Mouse (Mus musculus): ENCODE data around the gene Elavl4.

Elavl4 gene

GRCm38 (mm10) chr4:110165217-110165616, 186.5 kb downstream of the Elavl4 start:
- no peak for DNase-seq (ENCODE audit: low read depth)

GRCm38 (mm10) chr4:110161600-110161999, 190.1 kb downstream of the Elavl4 start:
- DNase-seq (ENCODE audit: low read depth): no peak

GRCm38 (mm10) chr4:110157515-110158159, 194.1 kb downstream of the Elavl4 start:
- DNase-seq (ENCODE audit: low read depth): no peak

- no peak for DNase-seq (ENCODE audit: low read depth)
Observed at GRCm38 (mm10) chr4:110155954-110156353, 195.8 kb downstream of the Elavl4 start.
